Mouse (Mus musculus) heart, postnatal 0 days (tissue): ENCODE data around the gene Six5.

ENCODE experiments used
- CTCF ChIP-seq: IDR thresholded peaks from 2 replicates; pipeline ENCODE4 v1.5.1; 2016; ENCODE audit warnings: antibody characterized with exemption, control low read depth, low read depth
- EP300 ChIP-seq: IDR thresholded peaks from 2 replicates; pipeline ENCODE4 v1.6.1; 2016; ENCODE audit warnings: antibody characterized with exemption, low read depth

DNA sequence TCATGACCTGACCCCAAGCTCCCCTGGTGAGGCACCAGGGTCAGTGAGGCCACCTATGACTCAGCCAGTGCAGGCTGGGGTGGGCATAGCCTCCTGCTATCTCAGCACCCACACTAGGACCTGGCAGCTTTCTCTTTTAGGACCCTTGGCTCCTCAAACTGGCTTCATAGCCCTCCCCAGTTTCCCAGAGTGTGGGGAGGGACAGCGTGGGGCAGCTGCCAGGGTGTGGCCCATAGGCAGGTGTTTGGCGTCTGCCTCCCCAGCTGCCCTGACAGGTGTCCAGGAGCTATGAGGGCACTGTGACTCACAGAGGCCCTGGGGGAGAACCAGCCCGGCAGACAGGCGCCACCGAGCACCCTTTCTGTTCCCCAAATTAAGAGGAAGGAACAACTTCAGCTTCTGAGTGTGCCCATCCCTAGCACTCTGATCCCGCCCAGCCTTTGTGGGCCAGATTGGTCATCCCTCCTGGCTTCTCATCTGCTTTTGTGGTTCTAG, 10.1 kb upstream of the Six5 start:
- TF ChIP-seq CTCF (no peak), EP300 (no peak)
